Mouse (Mus musculus) spleen, adult 18-20 months (tissue): Measurements from ENCODE around the gene Lipo3.
A peak's percentile ranks its signal among the peaks of the same experiment; 100 is the strongest.
"Not testable (repeated sequence)": the region's sequence is repeated elsewhere in the genome, so short reads cannot be mapped to it uniquely, and the experiment has no call there.

Experiments used
- DNase-seq, 2 experiments: peaks; one replicate each; pipeline ENCODE4 v3.0.0; 2022; ENCODE audit warnings: mixed read lengths in 2 of 2

The Lipo3 gene

GRCm38 (mm10) chr19:33761287-33762086, at the start of gene Lipo3:
Gene Lipo3, minus strand, starts transcription at chr19:33761951.
- DNase-seq = peak; percentile 7 to 17

- DNase-seq = not testable (repeated sequence)
Measured at GRCm38 (mm10) chr19:33787359-33787758, 25.6 kb upstream of the Lipo3 start, which contains the start of gene Lipo1. Gene Lipo1, minus strand, starts transcription at chr19:33787459.

GRCm38 (mm10) chr19:33786576-33787277, 25.0 kb upstream of the Lipo3 start:
- DNase-seq = no peak

- not testable (repeated sequence) for DNase-seq
Measured at GRCm38 (mm10) chr19:33751259-33751658, 10.5 kb downstream of the Lipo3 start, which contains the start of gene Lipo2. Gene Lipo2, minus strand, starts transcription at chr19:33751359.

DNA sequence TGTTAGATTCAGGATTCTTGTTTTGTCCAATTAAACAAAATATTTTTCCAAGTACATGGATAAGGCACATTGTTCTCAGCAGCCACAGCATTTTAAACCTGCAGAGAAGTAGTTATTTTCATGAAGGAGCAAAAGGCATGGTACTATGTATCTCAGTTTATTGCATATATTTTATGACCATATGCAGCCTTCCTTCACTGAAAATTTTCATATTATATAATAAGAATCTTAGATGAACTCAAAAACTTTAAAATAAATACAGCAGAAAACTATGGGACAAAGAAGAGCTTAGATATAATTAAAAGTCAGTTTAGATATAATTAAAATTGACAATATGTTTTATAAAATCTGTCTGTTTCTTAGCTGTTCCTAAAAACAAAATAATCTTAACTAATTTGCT, 136.6 kb downstream of the Lipo3 start, which contains the start of gene Gm8978:
Gene Gm8978, minus strand, starts transcription at position 101 of the 400 bp plus-strand sequence.
- not testable (repeated sequence) for DNase-seq

GRCm38 (mm10) chr19:33589626-33590302, 172.0 kb downstream of the Lipo3 start:
- DNase-seq = peak; percentile 36 to 43

DNA sequence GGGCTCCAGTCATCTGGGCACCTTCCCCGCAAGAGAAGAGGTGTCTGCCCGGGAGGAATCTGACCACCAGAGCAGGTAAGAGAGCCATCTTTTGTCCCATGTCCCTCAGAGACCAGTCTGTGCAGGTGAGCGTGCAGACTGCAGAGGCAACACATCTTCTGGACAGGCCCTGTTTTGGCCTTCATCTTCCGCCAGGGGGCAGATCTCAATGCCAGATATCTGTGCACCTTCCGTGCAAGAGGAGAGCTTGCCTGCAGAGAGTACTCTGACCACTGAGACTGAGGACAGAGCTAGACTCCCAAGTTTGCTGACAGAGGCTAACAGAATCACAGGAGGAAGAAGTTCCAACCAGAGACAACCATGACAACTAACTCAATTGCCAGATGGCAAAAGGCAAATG, 193.2 kb downstream of the Lipo3 start:
- DNase-seq = not testable (repeated sequence)

DNA sequence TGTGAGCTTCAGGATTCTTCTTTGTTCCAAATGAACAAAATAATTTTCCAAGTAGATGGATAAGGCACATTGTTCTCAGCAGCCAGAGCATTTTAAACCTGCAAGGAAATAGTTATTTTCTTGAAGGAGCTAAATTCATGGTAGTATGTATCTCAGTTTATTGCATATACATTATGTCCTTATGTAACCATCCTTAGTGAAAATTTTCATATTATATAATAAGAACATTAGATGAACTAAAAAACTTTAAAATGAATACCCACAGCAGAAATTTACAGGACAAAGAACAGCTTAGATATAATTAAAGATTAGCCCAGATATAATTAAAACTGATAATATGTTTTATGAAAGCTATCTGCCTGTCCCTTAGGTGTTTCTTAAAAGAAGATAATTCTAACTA, 244.1 kb downstream of the Lipo3 start, which contains the start of gene Lipo4:
Gene Lipo4, minus strand, starts transcription at position 101 of the 400 bp plus-strand sequence.
- no peak for DNase-seq
